Mouse (Mus musculus) forebrain, embryonic 11.5 days (tissue): ENCODE measurements around the gene Dhx9. TPM values are rescaled to one million over a fixed set of nuclear protein-coding genes. Genes with fewer than 3 reads are reported as not detected.
A peak's percentile ranks its signal among the peaks of the same experiment; 100 is the strongest.
"Not testable (repeated sequence)": the region's sequence is repeated elsewhere in the genome, so short reads cannot be mapped to it uniquely, and the experiment has no call there.

Experiments used
- ATAC-seq: fragments of 200-750 bp; cut with Nextera tagmentation; replicated peaks from 2 replicates; pipeline ENCODE4 v1.8.0; 2017; ENCODE audit warnings: moderate TSS enrichment; ENCODE audit not compliant: low FRiP score
- DNase-seq: peaks from one replicate; pipeline ENCODE4 v3.0.0-alpha.2; 2017; ENCODE audit warnings: low spot score
- H3K27ac ChIP-seq: fragments of 300-500 bp; sonication (generic); 2 replicates; pipeline ENCODE4 v1.5.1; 2014; ENCODE audit warnings: low read depth, low read length
- H3K27me3 ChIP-seq: fragments of 300-500 bp; sonication (generic); 2 replicates; pipeline ENCODE4 v1.6.1; 2014; ENCODE audit warnings: mild to moderate bottlenecking, low read length, mixed read lengths; ENCODE audit not compliant: control insufficient read depth, insufficient read depth
- H3K36me3 ChIP-seq: fragments of 300-500 bp; sonication (generic); 2 replicates; pipeline ENCODE4 v1.6.1; 2014; ENCODE audit warnings: mild to moderate bottlenecking, low read length, moderate library complexity, mixed read lengths; ENCODE audit not compliant: control insufficient read depth, insufficient read depth
- H3K4me1 ChIP-seq: fragments of 300-500 bp; sonication (generic); replicated peaks from 2 replicates; pipeline ENCODE4 v1.6.1; 2014; ENCODE audit warnings: low read length, mixed read lengths; ENCODE audit not compliant: control insufficient read depth, insufficient read depth
- H3K4me2 ChIP-seq: fragments of 300-500 bp; sonication (generic); 2 replicates; pipeline ENCODE4 v1.6.1; 2014; ENCODE audit warnings: low read depth, mild to moderate bottlenecking, low read length, moderate library complexity, mixed read lengths; ENCODE audit not compliant: severe bottlenecking
- H3K4me3 ChIP-seq: fragments of 300-500 bp; sonication (generic); 2 replicates; pipeline ENCODE4 v1.5.1; 2014; ENCODE audit warnings: low read depth, low read length
- H3K9ac ChIP-seq: fragments of 300-500 bp; sonication (generic); 2 replicates; pipeline ENCODE4 v1.6.1; 2014; ENCODE audit warnings: low read length
- H3K9me3 ChIP-seq: fragments of 300-500 bp; sonication (generic); 2 replicates; pipeline ENCODE4 v1.6.1; 2016; ENCODE audit warnings: low read length, mixed read lengths; ENCODE audit not compliant: control insufficient read depth
- WGBS: fragments of 180-500 bp; shearing (Covaris S2); extraction: QIAGEN DNeasy Blood & Tissue Kit; methylation state at CpG from one replicate; pipeline ENCODE4 v1.1.7; 2014; 5-methylcytosine and 5-hydroxymethylcytosine counted together
- polyA plus RNA-seq: library from polyadenylated mRNA; unstranded; fragments of >200 nt; fragmentation: Nextera tagmentation; extraction: Ambion mirVana; gene quantifications from 2 replicates; pipeline ENCODE4 v1.2.1, GENCODE M21; 2014

Gene Dhx9
- polyA plus RNA-seq, 1 experiment from 2014 or later = 27.5 TPM

GRCm38 (mm10) chr1:153424770-153425584, 62.5 kb downstream of the Dhx9 start, which contains the start of gene Shcbp1l:
TSS of gene Shcbp1l (plus strand) at chr1:153425162.
- peak within 1 kb of the TSS; percentile 50 for H3K4me3 ChIP-seq
- ATAC-seq (peak; percentile 87), DNase-seq (peak; percentile 80)
- no peak within 1 kb of the TSS for H3K27ac ChIP-seq
- peak within 1 kb of the TSS; percentile 99 for H3K4me2 ChIP-seq
- WGBS = 3% methylated on average over 60 of the region's 60 CpGs
- H3K9me3 ChIP-seq = no peaks in the 10 kb centered on the region
- H3K9ac ChIP-seq = peak within 1 kb of the TSS; percentile 53
- H3K36me3 ChIP-seq = no peaks in the 10 kb centered on the region
- H3K27me3 ChIP-seq = peaks cover 6% of the 10 kb centered on the region
- H3K4me1 ChIP-seq = peaks cover 5% of the 10 kb centered on the region; the same call in 1 of the 2 replicates

GRCm38 (mm10) chr1:153424271-153424670, 63.2 kb downstream of the Dhx9 start:
- H3K27me3 ChIP-seq = peaks cover 6% of the 10 kb centered on the region
- peak overlapping the region; percentile 99 for H3K4me2 ChIP-seq
- H3K36me3 ChIP-seq = no peaks in the 10 kb centered on the region
- WGBS = 53% methylated on average over 12 of the region's 12 CpGs
- ATAC-seq (peak; percentile 32; the same call in 1 of the 2 replicates), DNase-seq (no peak)
- H3K4me3 ChIP-seq = peak overlapping the region; percentile 50
- H3K9ac ChIP-seq = no peak overlapping the region
- no peaks in the 10 kb centered on the region for H3K9me3 ChIP-seq
- H3K27ac ChIP-seq = no peak overlapping the region
- peaks cover 5% of the 10 kb centered on the region; the same call in 1 of the 2 replicates for H3K4me1 ChIP-seq

- H3K9me3 ChIP-seq, H3K4me3 ChIP-seq, H3K9ac ChIP-seq, H3K36me3 ChIP-seq, ATAC-seq, H3K27ac ChIP-seq, DNase-seq, H3K27me3 ChIP-seq, H3K4me1 ChIP-seq, H3K4me2 ChIP-seq: not testable (repeated sequence)
- 72% methylated on average over 4 of the region's 4 CpGs for WGBS
These were observed 69.7 kb downstream of the Dhx9 start for GRCm38 (mm10) chr1:153417805-153418204.

- not testable (repeated sequence) for H3K9me3 ChIP-seq, DNase-seq, H3K9ac ChIP-seq, H3K4me2 ChIP-seq, H3K4me1 ChIP-seq, H3K27ac ChIP-seq, H3K4me3 ChIP-seq, H3K27me3 ChIP-seq, ATAC-seq, H3K36me3 ChIP-seq
- 91% methylated on average over 3 of the region's 3 CpGs for WGBS
These were observed 71.1 kb downstream of the Dhx9 start for GRCm38 (mm10) chr1:153416271-153416832.

GRCm38 (mm10) chr1:153415742-153416141, 71.7 kb downstream of the Dhx9 start:
- H3K27ac ChIP-seq, H3K9ac ChIP-seq, ATAC-seq, DNase-seq, H3K4me2 ChIP-seq, H3K36me3 ChIP-seq, H3K9me3 ChIP-seq, H3K4me3 ChIP-seq, H3K27me3 ChIP-seq, H3K4me1 ChIP-seq: not testable (repeated sequence)
- 82% methylated on average over 2 of the region's 5 CpGs for WGBS

- no peaks in the 10 kb centered on the region for H3K4me1 ChIP-seq
- no peak overlapping the region for H3K4me3 ChIP-seq
- H3K36me3 ChIP-seq = no peaks in the 10 kb centered on the region
- no peak for ATAC-seq
- DNase-seq = no peak
- no peak overlapping the region for H3K9ac ChIP-seq
- no peaks in the 10 kb centered on the region for H3K27me3 ChIP-seq
- H3K9me3 ChIP-seq = no peaks in the 10 kb centered on the region
- 90% methylated on average over 4 of the region's 4 CpGs for WGBS
- no peak overlapping the region for H3K27ac ChIP-seq
- no peak overlapping the region for H3K4me2 ChIP-seq
These were observed 72.5 kb downstream of the Dhx9 start for GRCm38 (mm10) chr1:153414962-153415361.

- not testable (repeated sequence) for H3K4me3 ChIP-seq, H3K27me3 ChIP-seq, DNase-seq, H3K4me2 ChIP-seq, H3K36me3 ChIP-seq, H3K4me1 ChIP-seq, H3K27ac ChIP-seq, H3K9ac ChIP-seq, ATAC-seq, H3K9me3 ChIP-seq
- 91% methylated on average over 24 of the region's 24 CpGs for WGBS
These were observed 73.2 kb downstream of the Dhx9 start for GRCm38 (mm10) chr1:153414114-153414723.

GRCm38 (mm10) chr1:153413397-153414020, 74.0 kb downstream of the Dhx9 start:
- H3K27ac ChIP-seq, H3K27me3 ChIP-seq, H3K4me1 ChIP-seq, H3K4me2 ChIP-seq, H3K4me3 ChIP-seq, ATAC-seq, DNase-seq, H3K36me3 ChIP-seq, H3K9ac ChIP-seq, H3K9me3 ChIP-seq: not testable (repeated sequence)
- 88% methylated on average over 13 of the region's 13 CpGs for WGBS
